8 mouse cellular contexts compared by ENCODE assay signal in the genomic region with DNA sequence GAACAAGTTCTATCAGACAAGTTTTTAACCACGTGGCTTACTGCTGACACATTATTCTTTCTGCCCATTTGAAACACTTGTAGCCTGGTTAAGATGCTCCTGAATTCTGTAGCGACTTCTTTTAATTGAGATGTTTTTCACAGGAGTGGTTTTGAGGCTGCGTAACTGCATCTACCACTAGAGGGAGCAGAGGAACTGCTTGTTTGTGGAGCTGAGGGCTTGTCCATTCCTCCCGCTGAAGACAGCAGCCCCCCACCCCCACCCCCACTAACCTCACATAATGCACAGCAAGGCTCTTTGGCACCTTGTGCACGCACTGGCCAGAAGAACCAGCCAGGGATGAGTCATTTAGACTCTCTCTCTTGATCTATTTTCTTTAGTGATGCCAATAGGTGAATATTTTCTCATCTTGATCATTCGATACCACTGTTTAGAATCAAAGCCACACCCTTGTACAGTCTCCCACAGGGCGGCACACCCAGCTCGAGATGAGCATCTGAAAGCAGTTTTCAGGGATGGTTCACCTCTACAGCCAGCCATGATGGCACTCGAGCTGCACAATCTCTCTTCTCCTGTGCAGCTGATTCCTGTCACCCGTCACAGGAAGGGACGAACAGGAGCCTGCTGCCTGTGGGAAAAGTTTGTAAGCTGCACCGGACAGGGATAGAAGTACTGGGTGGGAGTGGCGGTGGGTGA.
DNase-seq lines count a peak whose midpoint lies in the region; ATAC-seq and TF ChIP-seq lines count a peak whose summit lies in the region.

No protein-coding gene starts in this region.

- TF ChIP-seq CTCF in heart, adult 2 months (IDR thresholded peaks at IDR 0.05) = peak; percentile 74

- no peaks in the 10 kb centered on the region for H3K79me2 ChIP-seq in heart, adult 2 months (replicated peaks; ENCODE audit: control insufficient read depth, insufficient read depth, low read length)

- no peaks in the 10 kb centered on the region for H3K4me1 ChIP-seq in heart, adult 2 months (ENCODE audit: control insufficient read depth, insufficient read depth, low read length)
- no peaks in the 10 kb centered on the region for H3K4me1 ChIP-seq in midbrain, embryonic 14.5 days (ENCODE audit: control insufficient read depth, insufficient read depth, low read length)
- no peaks in the 10 kb centered on the region for H3K4me1 ChIP-seq in midbrain, embryonic 13.5 days (replicated peaks)
- H3K4me1 ChIP-seq in hindbrain, embryonic 15.5 days (replicated peaks) = no peaks in the 10 kb centered on the region
- H3K4me1 ChIP-seq in midbrain, embryonic 16.5 days (ENCODE audit: control insufficient read depth, insufficient read depth, low read length) = no peaks in the 10 kb centered on the region

- intact Hi-C loops in heart, adult 2 months (cut with DNase I) = loop anchor here (1.0 kb wide), 1 partner anchor 180 kb away; no protein-coding TSS in a partner anchor
- intact Hi-C loops in heart, postnatal 25 days (cut with DNase I) = loop anchor here (1.0 kb wide), 1 partner anchor 180 kb away; no protein-coding TSS in a partner anchor

- H3K9me3 ChIP-seq in midbrain, embryonic 14.5 days (ENCODE audit: control insufficient read depth, low read length) = no peaks in the 10 kb centered on the region
- no peaks in the 10 kb centered on the region for H3K9me3 ChIP-seq in midbrain, embryonic 13.5 days
- H3K9me3 ChIP-seq in hindbrain, embryonic 15.5 days = no peaks in the 10 kb centered on the region
- no peaks in the 10 kb centered on the region for H3K9me3 ChIP-seq in midbrain, embryonic 16.5 days (replicated peaks; ENCODE audit: control insufficient read depth, low read length, poor library complexity, severe bottlenecking)

- no peak for TF ChIP-seq POLR2A in heart, adult 2 months (IDR thresholded peaks at IDR 0.05; ENCODE audit: insufficient read depth, low read depth, low read length)

- H3K27ac ChIP-seq in heart, adult 2 months = no peak overlapping the region
- no peak overlapping the region for H3K27ac ChIP-seq in midbrain, embryonic 14.5 days (replicated peaks; ENCODE audit: low read depth, low read length)
- no peak overlapping the region for H3K27ac ChIP-seq in midbrain, embryonic 13.5 days
- H3K27ac ChIP-seq in hindbrain, embryonic 15.5 days (replicated peaks) = no peak overlapping the region
- no peak overlapping the region for H3K27ac ChIP-seq in midbrain, embryonic 16.5 days (ENCODE audit: low read length)

- DNase-seq in heart, adult 2 months = no peak
- no peak for DNase-seq in heart, postnatal 25 days (ENCODE audit: low spot score)
- DNase-seq in midbrain, embryonic 14.5 days = peak; percentile 74
- peak; percentile 53 for DNase-seq in cerebellum, adult 11-12 months
- DNase-seq in T-cell, adult 2 months (ENCODE audit: low spot score) = no peak

- WGBS in heart, adult 2 months = 67% methylated on average over 13 of the region's 13 CpGs
- whole genome bisulfite sequencing in midbrain, embryonic 14.5 days = 73% methylated on average over 13 of the region's 13 CpGs
- WGBS in midbrain, embryonic 13.5 days = 76% methylated on average over 13 of the region's 13 CpGs
- WGBS in hindbrain, embryonic 15.5 days = 73% methylated on average over 13 of the region's 13 CpGs
- WGBS in midbrain, embryonic 16.5 days = 74% methylated on average over 13 of the region's 13 CpGs

- no peak overlapping the region for H3K9ac ChIP-seq in heart, adult 2 months (ENCODE audit: low read depth, low read length)
- no peak overlapping the region for H3K9ac ChIP-seq in midbrain, embryonic 14.5 days (replicated peaks; ENCODE audit: low read length)
- no peak overlapping the region for H3K9ac ChIP-seq in midbrain, embryonic 13.5 days (replicated peaks)
- H3K9ac ChIP-seq in hindbrain, embryonic 15.5 days = no peak overlapping the region
- H3K9ac ChIP-seq in midbrain, embryonic 16.5 days (ENCODE audit: low read depth, low read length) = no peak overlapping the region

- no peak for ATAC-seq in midbrain, embryonic 14.5 days (ENCODE audit: low FRiP score, low TSS enrichment)
- no peak for ATAC-seq in midbrain, embryonic 13.5 days
- peak; percentile 38; the same call in 1 of the 2 replicates for ATAC-seq in hindbrain, embryonic 15.5 days (ENCODE audit: low FRiP score, low read depth)
- no peak for ATAC-seq in midbrain, embryonic 16.5 days

- no peaks in the 10 kb centered on the region for H3K27me3 ChIP-seq in heart, adult 2 months (ENCODE audit: control insufficient read depth, insufficient read depth, low read length)
- no peaks in the 10 kb centered on the region for H3K27me3 ChIP-seq in midbrain, embryonic 14.5 days (ENCODE audit: control insufficient read depth, insufficient read depth, low read length)
- no peaks in the 10 kb centered on the region for H3K27me3 ChIP-seq in midbrain, embryonic 13.5 days
- H3K27me3 ChIP-seq in hindbrain, embryonic 15.5 days = no peaks in the 10 kb centered on the region
- H3K27me3 ChIP-seq in midbrain, embryonic 16.5 days (ENCODE audit: control insufficient read depth, insufficient read depth, low read depth, low read length) = no peaks in the 10 kb centered on the region

- no peaks in the 10 kb centered on the region for H3K36me3 ChIP-seq in heart, adult 2 months (ENCODE audit: control insufficient read depth, insufficient read depth, low read length)
- H3K36me3 ChIP-seq in midbrain, embryonic 14.5 days (ENCODE audit: control insufficient read depth, insufficient read depth, low read length) = peaks cover 94% of the 10 kb centered on the region
- peaks cover 93% of the 10 kb centered on the region for H3K36me3 ChIP-seq in midbrain, embryonic 13.5 days
- H3K36me3 ChIP-seq in hindbrain, embryonic 15.5 days = peaks cover 75% of the 10 kb centered on the region
- H3K36me3 ChIP-seq in midbrain, embryonic 16.5 days (ENCODE audit: control insufficient read depth, insufficient read depth, low read length) = peaks cover 40% of the 10 kb centered on the region

- no peak overlapping the region for H3K4me2 ChIP-seq in midbrain, embryonic 14.5 days (ENCODE audit: low read length)
- no peak overlapping the region for H3K4me2 ChIP-seq in midbrain, embryonic 13.5 days (replicated peaks)
- H3K4me2 ChIP-seq in hindbrain, embryonic 15.5 days = no peak overlapping the region
- no peak overlapping the region for H3K4me2 ChIP-seq in midbrain, embryonic 16.5 days (ENCODE audit: low read length)

- TF ChIP-seq EP300 in heart, adult 2 months (IDR thresholded peaks at IDR 0.05; ENCODE audit: insufficient read depth, low read depth, low read length) = no peak

- no peak overlapping the region for H3K4me3 ChIP-seq in heart, adult 2 months
- H3K4me3 ChIP-seq in midbrain, embryonic 14.5 days (replicated peaks; ENCODE audit: low read depth, low read length) = no peak overlapping the region
- H3K4me3 ChIP-seq in midbrain, embryonic 13.5 days (replicated peaks) = no peak overlapping the region
- no peak overlapping the region for H3K4me3 ChIP-seq in hindbrain, embryonic 15.5 days
- no peak overlapping the region for H3K4me3 ChIP-seq in midbrain, embryonic 16.5 days (ENCODE audit: low read depth, low read length)

Comparison
In these comparisons a context has a peak if more than half of its experiments do, and no peak if none do; other contexts are left out.
1. DNase-seq: peak in midbrain, embryonic 14.5 days (single experiment) and cerebellum, adult 11-12 months (single experiment); none in heart, adult 2 months (0 of 2), heart, postnatal 25 days (single experiment) and T-cell, adult 2 months (single experiment).